ENCODE assay signal across 13 mouse cellular contexts in genomic region chr11:5512099-5512725, GRCm38 (mm10). TPM values are rescaled to one million over a fixed set of nuclear protein-coding genes. Genes with fewer than 3 reads are reported as not detected.
DNase-seq lines count a peak whose midpoint lies in the region; ATAC-seq lines count a peak whose summit lies in the region.
"Had no signal": no experiment of that assay in that cellular context is flagged by ENCODE, and none has a peak within 500 bp of the region (broad histone marks: within the 10 kb centered on the region; RNA-seq: fewer than 3 reads in every experiment).

No protein-coding gene starts in this region.

- ATAC-seq in common myeloid progenitor, adult 5-6 weeks (replicated peaks; ENCODE audit: low read depth, poor library complexity, severe bottlenecking): peak; percentile 42
- ATAC-seq in stomach, embryonic 16.5 days (ENCODE audit: insufficient read depth, low FRiP score): no peak
- ATAC-seq: forebrain, embryonic 15.5 days had no signal

- no peaks in the 10 kb centered on the region for H3K9me3 ChIP-seq in stomach, embryonic 16.5 days (replicated peaks; ENCODE audit: control insufficient read depth, low read length)
- H3K9me3 ChIP-seq: forebrain, embryonic 15.5 days had no signal

- H3K4me2 ChIP-seq in stomach, embryonic 16.5 days (ENCODE audit: low read depth, low read length): no peak overlapping the region
- H3K4me2 ChIP-seq: forebrain, embryonic 15.5 days; heart, embryonic 11.5 days; lung, embryonic 14.5 days had no signal

- WGBS in stomach, embryonic 16.5 days: 73% methylated on average over 12 of the region's 12 CpGs

- H3K9ac ChIP-seq in stomach, embryonic 16.5 days (ENCODE audit: low read length): no peak overlapping the region
- H3K9ac ChIP-seq: forebrain, embryonic 15.5 days; lung, embryonic 14.5 days had no signal

- peak; percentile 70 for DNase-seq in urinary bladder, postnatal 14 days (ENCODE audit: low spot score)
- no peak for DNase-seq in urinary bladder, postnatal 4 days (ENCODE audit: low spot score in 2 of 2)
- DNase-seq in kidney, postnatal 4 days: peak; percentile 33 to 60
- DNase-seq in cerebellum, postnatal 25 days: no peak
- DNase-seq in neural tube, embryonic 10.5 days (ENCODE audit: extremely low spot score, low spot score): no peak
- DNase-seq in left cerebral cortex, postnatal 4 days: no peak
- DNase-seq: lung, embryonic 14.5 days had no signal

- no peak overlapping the region for H3K4me3 ChIP-seq in stomach, embryonic 16.5 days (replicated peaks; ENCODE audit: low read length)
- H3K4me3 ChIP-seq: forebrain, embryonic 15.5 days had no signal

- H3K27ac ChIP-seq in stomach, embryonic 16.5 days (ENCODE audit: low read length): peak overlapping the region; percentile 23; the same call in 1 of the 2 replicates
- H3K27ac ChIP-seq: forebrain, embryonic 15.5 days had no signal

- no peaks in the 10 kb centered on the region for H3K36me3 ChIP-seq in stomach, embryonic 16.5 days (ENCODE audit: control insufficient read depth, insufficient read depth, low read length)
- H3K36me3 ChIP-seq: forebrain, embryonic 15.5 days had no signal

- no peaks in the 10 kb centered on the region for H3K4me1 ChIP-seq in stomach, embryonic 16.5 days (ENCODE audit: control insufficient read depth, insufficient read depth, low read length)
- H3K4me1 ChIP-seq: forebrain, embryonic 15.5 days had no signal

- no peaks in the 10 kb centered on the region for H3K27me3 ChIP-seq in stomach, embryonic 16.5 days (ENCODE audit: control insufficient read depth, insufficient read depth, low read length)
- H3K27me3 ChIP-seq: forebrain, embryonic 15.5 days had no signal

- intact Hi-C loops in left cerebral cortex, postnatal 4 days (cut with DNase I): no loop called here

RNA-seq across cellular contexts. Expression of gene Xbp1, which starts 8.2 kb away (rescaled TPM):
- 58.4 and 72.0 TPM in 2 replicates for total RNA-seq in common myeloid progenitor, adult 5-6 weeks (2017)
- polyA plus RNA-seq in stomach, embryonic 16.5 days (2015; fragmentation: Nextera tagmentation; extraction: Ambion mirVana): 238 and 248 TPM in 2 replicates
- total RNA-seq in left cerebral cortex, postnatal 4 days (2021): 100 to 1,000 TPM in 1 of 2 experiments, 10 to 100 TPM in 1; 91.7 to 110 TPM

RNA-seq across cellular contexts. Expression of gene Ccdc117, which starts 29.8 kb away (rescaled TPM):
- 38.4 and 41.7 TPM in 2 replicates for total RNA-seq in common myeloid progenitor, adult 5-6 weeks (2017)
- 13.3 and 13.8 TPM in 2 replicates for polyA plus RNA-seq in stomach, embryonic 16.5 days (2015; fragmentation: Nextera tagmentation; extraction: Ambion mirVana)
- total RNA-seq in left cerebral cortex, postnatal 4 days (2021): 10 to 100 TPM; 10.9 TPM

RNA-seq across cellular contexts. Expression of gene Ankrd36, which starts 57.3 kb away (rescaled TPM):
- not detected in 2 replicates for total RNA-seq in common myeloid progenitor, adult 5-6 weeks (2017)
- 0.10 TPM in 2 replicates for polyA plus RNA-seq in stomach, embryonic 16.5 days (2015; fragmentation: Nextera tagmentation; extraction: Ambion mirVana)
- not detected for total RNA-seq in left cerebral cortex, postnatal 4 days (2021)
- total RNA-seq: left cerebral cortex, adult 18-20 months had no signal
- polyA plus RNA-seq: embryonic facial prominence, embryonic 11.5 days; forebrain, embryonic 15.5 days; lung, embryonic 14.5 days had no signal

Comparison
In these comparisons a context has a peak if more than half of its experiments do, and no peak if none do; other contexts are left out.
1. DNase-seq: peak in urinary bladder, postnatal 14 days (single experiment) and kidney, postnatal 4 days (2 of 2); none in urinary bladder, postnatal 4 days (0 of 2), cerebellum, postnatal 25 days (0 of 2), neural tube, embryonic 10.5 days (single experiment) and left cerebral cortex, postnatal 4 days (single experiment).